Mouse (Mus musculus): Measurements from ENCODE around the gene Wdr82. TPM values are rescaled to one million over a fixed set of nuclear protein-coding genes. Genes with fewer than 3 reads are reported as not detected.

Wdr82 gene
- 103 and 116 TPM in 2 replicates for total RNA-seq (2014; fragmentation: Nextera tagmentation)
- total RNA-seq (2017), result 92.0 and 95.4 TPM in 2 replicates
- polyA plus RNA-seq (2012), result 15.1 and 20.0 TPM in 2 replicates

- peak within 1 kb of the TSS; percentile 88 for H3K4me3 ChIP-seq (ENCODE audit: low read depth, low read length)
- no peaks in the 10 kb centered on the region for H3K9me3 ChIP-seq (replicated peaks)
- peak; percentile 97 for DNase-seq (ENCODE audit: low spot score)
- no peaks in the 10 kb centered on the region for H3K27me3 ChIP-seq (ENCODE audit: insufficient read depth, low read length)
- TF ChIP-seq TAL1 (conservative IDR thresholded peaks at IDR 0.05; ENCODE audit: low read depth, low read length), result no peak
- TF ChIP-seq GATA1 (IDR thresholded peaks at IDR 0.05; ENCODE audit: borderline replicate concordance, low read length), result no peak
- no peak for TF ChIP-seq POLR2AphosphoS5 (IDR thresholded peaks at IDR 0.05; ENCODE audit: insufficient replicate concordance, low read depth, low read length)
- H3K4me1 ChIP-seq (ENCODE audit: insufficient read depth, low read depth, low read length), result peaks cover 35% of the 10 kb centered on the region
- peaks cover 17% of the 10 kb centered on the region for H3K36me3 ChIP-seq (replicated peaks)
- ATAC-seq (ENCODE audit: extremely low read depth, insufficient number of reproducible peaks, low FRiP score, poor library complexity, severe bottlenecking), result peak; percentile 81
Measured at GRCm38 (mm10) chr9:106170556-106171345, at the start of gene Wdr82. Wdr82 (plus strand) TSS chr9:106170928.

GRCm38 (mm10) chr9:106123599-106123998 is 47.1 kb upstream of the Wdr82 start:
- ATAC-seq (ENCODE audit: extremely low read depth, insufficient number of reproducible peaks, low FRiP score, poor library complexity, severe bottlenecking), result no peak; the same call in 1 of the 2 replicates
- TF ChIP-seq CTCF (IDR thresholded peaks at IDR 0.05; ENCODE audit: low read depth, low read length) (peak; percentile 31; the same call in 1 of the 2 replicates), GATA2 (IDR thresholded peaks at IDR 0.05; ENCODE audit: borderline replicate concordance, low read depth, low read length) (no peak)
- no peaks in the 10 kb centered on the region for H3K9me3 ChIP-seq (replicated peaks)
- no peaks in the 10 kb centered on the region for H3K36me3 ChIP-seq (replicated peaks)
- H3K4me1 ChIP-seq (ENCODE audit: insufficient read depth, low read depth, low read length), result no peaks in the 10 kb centered on the region
- H3K4me3 ChIP-seq (ENCODE audit: low read depth, low read length), result no peak overlapping the region
- peaks cover 3% of the 10 kb centered on the region; the same call in 1 of the 2 replicates for H3K27me3 ChIP-seq (ENCODE audit: insufficient read depth, low read length)
- no peak for DNase-seq (ENCODE audit: low spot score)

- Histone ChIP-seq H3K27me3 (ENCODE audit: insufficient read depth, low read length) (no peaks in the 10 kb centered on the region; the same call in 1 of the 2 replicates), H3K4me3 (ENCODE audit: low read depth, low read length) (no peak overlapping the region), H3K36me3 (replicated peaks) (no peaks in the 10 kb centered on the region), H3K9me3 (replicated peaks) (no peaks in the 10 kb centered on the region), H3K4me1 (ENCODE audit: insufficient read depth, low read depth, low read length) (no peaks in the 10 kb centered on the region)
- no peak for DNase-seq (ENCODE audit: low spot score)
- no peak for TF ChIP-seq GATA2 (IDR thresholded peaks at IDR 0.05; ENCODE audit: borderline replicate concordance, low read depth, low read length)
- no peak for TF ChIP-seq POLR2AphosphoS5 (IDR thresholded peaks at IDR 0.05; ENCODE audit: insufficient replicate concordance, low read depth, low read length)
- TF ChIP-seq GATA1 (IDR thresholded peaks at IDR 0.05; ENCODE audit: borderline replicate concordance, low read length), result no peak
- ATAC-seq (ENCODE audit: extremely low read depth, insufficient number of reproducible peaks, low FRiP score, poor library complexity, severe bottlenecking), result no peak
Measured at GRCm38 (mm10) chr9:106126786-106127251, 43.9 kb upstream of the Wdr82 start.

- Histone ChIP-seq H3K4me3 (ENCODE audit: low read depth, low read length) (no peak overlapping the region), H3K9me3 (replicated peaks) (no peaks in the 10 kb centered on the region), H3K4me1 (ENCODE audit: insufficient read depth, low read depth, low read length) (no peaks in the 10 kb centered on the region), H3K36me3 (replicated peaks) (no peaks in the 10 kb centered on the region), H3K27me3 (ENCODE audit: insufficient read depth, low read length) (peaks cover 3% of the 10 kb centered on the region; the same call in 1 of the 2 replicates)
- no peak for ATAC-seq (ENCODE audit: extremely low read depth, insufficient number of reproducible peaks, low FRiP score, poor library complexity, severe bottlenecking)
- no peak for TF ChIP-seq CTCF (IDR thresholded peaks at IDR 0.05; ENCODE audit: low read depth, low read length)
- TF ChIP-seq TAL1 (conservative IDR thresholded peaks at IDR 0.05; ENCODE audit: low read depth, low read length), result no peak
- no peak for TF ChIP-seq GATA1 (IDR thresholded peaks at IDR 0.05; ENCODE audit: borderline replicate concordance, low read length)
- TF ChIP-seq POLR2AphosphoS5 (IDR thresholded peaks at IDR 0.05; ENCODE audit: insufficient replicate concordance, low read depth, low read length), result no peak
- TF ChIP-seq GATA2 (IDR thresholded peaks at IDR 0.05; ENCODE audit: borderline replicate concordance, low read depth, low read length), result no peak
- no peak for DNase-seq (ENCODE audit: low spot score)
Measured at GRCm38 (mm10) chr9:106129072-106129471, 41.7 kb upstream of the Wdr82 start.

GRCm38 (mm10) chr9:106130250-106130649 is 40.5 kb upstream of the Wdr82 start:
- no peak overlapping the region for H3K4me3 ChIP-seq (ENCODE audit: low read depth, low read length)
- TF ChIP-seq GATA2 (IDR thresholded peaks at IDR 0.05; ENCODE audit: borderline replicate concordance, low read depth, low read length), result no peak
- TF ChIP-seq GATA1 (IDR thresholded peaks at IDR 0.05; ENCODE audit: borderline replicate concordance, low read length), result no peak
- no peak for TF ChIP-seq TAL1 (conservative IDR thresholded peaks at IDR 0.05; ENCODE audit: low read depth, low read length)
- TF ChIP-seq CTCF (IDR thresholded peaks at IDR 0.05; ENCODE audit: low read depth, low read length), result no peak
- no peak for TF ChIP-seq POLR2AphosphoS5 (IDR thresholded peaks at IDR 0.05; ENCODE audit: insufficient replicate concordance, low read depth, low read length)
- H3K27me3 ChIP-seq (ENCODE audit: insufficient read depth, low read length), result peaks cover 6% of the 10 kb centered on the region
- H3K9me3 ChIP-seq (replicated peaks), result no peaks in the 10 kb centered on the region
- no peaks in the 10 kb centered on the region for H3K4me1 ChIP-seq (ENCODE audit: insufficient read depth, low read depth, low read length)
- no peak for ATAC-seq (ENCODE audit: extremely low read depth, insufficient number of reproducible peaks, low FRiP score, poor library complexity, severe bottlenecking)
- no peaks in the 10 kb centered on the region for H3K36me3 ChIP-seq (replicated peaks)
- no peak for DNase-seq (ENCODE audit: low spot score)

DNA sequence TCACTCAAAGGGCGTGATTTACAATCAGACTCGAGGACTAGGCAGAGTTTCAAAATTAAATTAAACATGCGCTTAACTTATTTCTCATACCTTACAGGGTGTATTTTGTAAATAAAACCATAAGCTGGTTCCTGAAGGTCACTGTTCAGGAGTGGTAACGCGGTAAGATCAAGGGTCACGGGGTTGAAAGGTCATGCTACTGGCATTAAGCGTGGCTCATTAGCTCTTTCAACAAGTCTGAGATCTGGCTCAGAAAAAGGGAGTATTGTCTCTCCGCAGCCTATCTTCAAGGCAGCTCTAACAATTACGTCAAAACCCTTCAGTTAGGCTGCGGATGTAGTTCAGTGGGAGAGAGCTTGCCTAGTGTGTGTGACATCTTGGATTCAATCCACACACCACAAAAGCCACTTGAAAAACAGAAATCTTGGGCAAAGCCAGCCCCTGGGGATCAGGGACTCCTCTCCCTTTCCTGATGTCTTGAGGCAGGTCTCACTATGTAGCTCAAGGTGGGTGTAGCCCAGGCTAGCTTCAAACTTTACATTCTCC is 33.0 kb upstream of the Wdr82 start:
- Histone ChIP-seq H3K4me1 (ENCODE audit: insufficient read depth, low read depth, low read length) (no peaks in the 10 kb centered on the region), H3K27me3 (ENCODE audit: insufficient read depth, low read length) (peaks cover 15% of the 10 kb centered on the region), H3K4me3 (ENCODE audit: low read depth, low read length) (no peak overlapping the region), H3K36me3 (replicated peaks) (no peaks in the 10 kb centered on the region), H3K9me3 (replicated peaks) (no peaks in the 10 kb centered on the region)
- no peak for TF ChIP-seq TAL1 (conservative IDR thresholded peaks at IDR 0.05; ENCODE audit: low read depth, low read length)
- ATAC-seq (ENCODE audit: extremely low read depth, insufficient number of reproducible peaks, low FRiP score, poor library complexity, severe bottlenecking) (no peak), DNase-seq (ENCODE audit: low spot score) (no peak)

Data from G1E (cell line).